Mouse (Mus musculus): Measurements from ENCODE around the gene Ptgdr2.

DNA sequence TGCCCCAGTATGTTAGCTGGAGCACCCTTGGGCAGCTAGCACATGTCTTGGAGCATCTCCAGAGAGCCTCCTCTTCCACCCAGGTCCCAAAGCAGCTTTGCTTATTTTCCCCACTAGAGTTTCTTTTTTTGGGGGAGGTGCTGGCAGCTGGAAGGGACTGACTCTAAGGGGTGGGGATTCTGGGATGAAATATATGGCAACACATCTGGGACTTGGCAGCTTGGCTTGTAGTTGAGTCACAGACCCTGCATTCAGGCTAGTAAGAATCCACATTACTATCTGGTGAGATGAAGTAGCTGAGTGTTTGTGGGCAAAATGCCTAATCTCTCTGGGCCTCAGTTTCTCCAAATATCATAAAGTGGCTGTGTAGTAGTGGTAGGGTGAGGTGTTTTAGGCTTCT is 55.0 kb downstream of the Ptgdr2 start:
- TF ChIP-seq CTCF (IDR thresholded peaks at IDR 0.05; ENCODE audit: control insufficient read depth, insufficient read depth, insufficient replicate concordance, low read depth, low read length) (no peak), POLR2A (IDR thresholded peaks at IDR 0.05; ENCODE audit: control insufficient read depth, low read depth, low read length) (no peak)
